Mouse (Mus musculus) naive thymus-derived CD4-positive, alpha-beta T cell, adult 2 months (primary cell): ENCODE measurements around the gene S100a8.
A peak's percentile ranks its signal among the peaks of the same experiment; 100 is the strongest.

Source experiments
- DNase-seq: peaks from one replicate; pipeline ENCODE4 v3.0.0-alpha.2; 2011; ENCODE audit warnings: low read depth

The S100a8 gene

DNA sequence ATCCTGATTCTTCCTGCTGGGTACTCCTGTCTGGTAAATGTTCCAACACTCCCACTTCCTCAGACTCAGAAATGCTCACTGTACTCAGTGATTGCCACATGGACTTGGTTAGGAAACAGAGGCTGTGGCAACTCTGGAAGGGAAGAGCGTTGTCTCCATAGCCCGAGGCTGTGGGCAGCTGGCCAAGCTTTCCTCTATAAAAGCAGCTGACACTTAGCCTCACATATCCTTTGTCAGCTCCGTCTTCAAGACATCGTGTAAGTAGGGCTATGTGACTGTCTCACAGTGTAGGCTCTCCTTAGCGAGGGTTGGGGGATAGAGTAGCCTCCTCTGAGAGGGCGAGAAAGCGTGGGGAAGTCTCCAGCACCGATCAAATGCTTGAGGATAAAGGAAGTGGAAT, at the start of gene S100a8:
Gene S100a8, plus strand, starts transcription at position 133 of the 400 bp plus-strand sequence.
- no peak for DNase-seq

DNA sequence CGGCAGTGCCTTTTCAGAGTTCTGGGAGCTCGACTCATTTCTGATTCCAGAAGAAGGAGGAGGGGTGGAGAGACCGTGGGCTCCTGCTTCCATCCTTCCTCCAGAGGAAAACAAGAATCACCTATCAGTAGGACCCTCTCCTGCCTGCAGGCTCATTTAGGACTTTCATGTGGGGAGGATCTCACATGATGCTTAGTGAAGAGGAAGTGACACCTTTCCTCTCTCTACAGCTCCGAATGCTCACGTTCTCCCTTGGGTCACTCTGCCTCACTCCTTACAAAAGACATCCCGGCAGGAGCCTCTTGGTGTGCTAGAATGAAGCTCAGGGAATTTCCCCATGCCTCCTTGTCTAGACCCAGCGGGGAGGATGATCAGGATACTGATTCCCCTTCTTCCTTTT, 47.2 kb upstream of the S100a8 start:
- DNase-seq: no peak

DNA sequence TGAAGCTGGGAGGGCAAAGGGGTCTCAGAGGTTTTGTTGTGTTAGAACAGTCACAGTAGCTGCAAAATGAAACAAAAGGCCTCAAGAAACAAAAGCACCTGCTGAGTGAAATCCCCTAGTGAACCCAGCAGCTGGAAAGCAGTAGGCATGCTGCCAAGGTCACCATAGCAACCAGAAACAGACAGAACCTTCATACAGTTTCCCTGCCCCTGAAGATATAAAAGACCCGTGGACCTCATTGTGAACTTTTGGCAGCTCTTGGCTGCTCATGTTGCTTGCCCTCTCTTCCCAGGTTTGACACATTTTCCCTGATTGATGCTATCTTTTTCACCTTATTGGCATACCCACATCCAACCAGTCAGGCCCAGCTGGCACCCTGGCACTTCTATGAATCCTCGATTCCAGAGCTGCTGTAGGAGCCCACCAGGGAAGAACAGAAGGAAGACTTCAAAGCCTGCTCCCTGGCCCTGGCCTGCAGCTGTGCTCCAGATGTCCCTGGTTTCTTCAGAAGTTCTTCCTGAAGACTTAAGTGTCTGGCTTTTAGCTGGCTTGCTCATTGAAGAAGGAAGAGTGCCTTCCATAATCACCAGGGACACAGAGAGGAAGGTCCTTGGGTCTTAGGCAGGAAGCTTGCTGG, 45.2 kb upstream of the S100a8 start:
- DNase-seq: peak; percentile 67

DNA sequence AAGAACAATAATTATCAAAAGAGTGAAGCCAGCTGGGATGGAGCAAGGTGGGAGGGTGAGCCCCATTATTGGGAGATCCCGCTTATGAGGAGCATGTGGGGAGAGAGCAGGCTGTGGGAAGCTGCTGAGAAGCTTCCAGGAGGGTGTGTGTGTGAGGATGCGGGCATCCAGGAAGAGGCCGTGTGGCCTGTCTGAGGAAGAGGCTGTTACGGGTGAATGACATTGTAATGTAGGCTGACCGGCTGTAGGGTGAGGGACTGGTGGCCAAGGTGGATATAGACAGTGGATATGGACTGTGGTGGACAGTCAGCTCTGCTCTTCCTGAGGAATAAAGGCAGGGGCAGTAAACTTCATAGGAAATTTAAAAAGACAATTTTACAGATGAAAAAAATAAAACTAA, 43.3 kb upstream of the S100a8 start:
- no peak for DNase-seq

DNA sequence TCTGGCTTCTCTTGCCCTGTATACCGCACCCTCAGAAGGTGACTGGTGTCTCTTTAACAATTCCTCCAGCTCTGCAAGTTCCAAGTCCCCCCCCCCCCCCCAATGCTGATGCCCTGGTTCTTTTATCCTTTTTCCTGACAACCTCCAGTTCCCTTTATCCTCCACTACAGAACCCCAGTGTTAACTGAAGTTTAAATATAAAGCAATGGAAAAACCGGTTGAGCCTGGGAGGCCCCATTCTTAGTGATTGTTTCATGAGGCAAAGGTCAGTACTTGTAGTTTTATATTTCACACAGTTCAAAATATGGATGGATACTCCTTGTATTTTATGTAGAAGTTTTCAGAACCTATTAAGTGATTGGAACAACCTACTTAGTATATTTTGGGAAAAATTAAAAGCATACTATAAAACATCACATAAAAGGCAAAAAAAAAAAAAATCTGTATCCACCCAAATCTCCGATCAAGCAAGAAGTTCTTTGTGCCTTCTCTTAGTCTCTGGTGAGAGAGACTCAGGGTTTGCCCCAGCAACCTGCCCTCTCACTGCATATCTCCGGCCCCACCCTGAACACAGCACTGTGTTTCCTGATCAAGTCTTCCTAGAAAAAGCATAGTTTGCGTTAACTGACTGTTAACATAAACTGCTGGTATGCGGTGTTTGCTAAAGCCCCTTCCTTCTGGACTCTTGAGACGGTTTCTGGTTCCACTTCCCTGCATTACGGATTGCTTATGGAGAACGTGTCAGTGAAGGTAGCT, 42.3 kb upstream of the S100a8 start:
- no peak for DNase-seq

DNA sequence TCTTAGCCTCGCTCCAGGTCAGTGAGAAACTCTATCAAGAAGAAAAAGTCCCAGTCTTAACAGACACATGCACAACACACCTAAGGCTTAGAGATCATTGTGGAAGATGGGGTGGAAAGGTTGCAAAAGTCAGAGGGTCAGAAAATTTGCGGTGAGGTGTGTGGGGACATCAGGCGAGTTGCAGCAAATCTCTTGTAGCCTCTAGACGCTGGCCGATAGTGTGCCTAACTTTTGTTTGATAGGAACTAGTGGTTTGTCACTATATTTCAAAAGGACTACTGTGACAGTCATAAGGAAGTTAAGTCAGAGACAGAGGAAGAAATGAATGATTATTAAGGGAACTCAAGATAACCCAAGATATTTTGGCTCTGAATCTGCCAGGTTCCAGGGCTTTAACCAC, 41.4 kb upstream of the S100a8 start:
- no peak for DNase-seq

DNA sequence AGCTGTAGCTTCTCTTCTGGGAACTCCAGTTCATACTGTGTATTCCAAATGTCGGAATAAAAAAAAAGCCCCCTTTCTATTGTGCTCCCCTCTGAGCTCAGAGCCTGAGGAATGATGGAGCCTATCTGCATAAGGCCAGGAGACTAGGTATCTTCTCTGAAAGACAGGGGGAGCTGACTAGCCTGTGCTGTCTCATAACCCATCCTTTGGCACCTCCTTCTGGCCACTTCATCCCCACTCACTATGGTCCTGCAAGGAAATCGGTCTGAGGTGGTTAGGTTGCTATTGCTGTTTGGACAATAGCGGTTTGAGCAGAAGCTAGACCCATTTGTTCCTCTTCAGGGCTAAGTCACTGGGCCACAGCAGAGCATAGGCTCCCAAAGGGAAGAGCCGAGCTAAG, 41.0 kb upstream of the S100a8 start:
- DNase-seq: no peak

DNA sequence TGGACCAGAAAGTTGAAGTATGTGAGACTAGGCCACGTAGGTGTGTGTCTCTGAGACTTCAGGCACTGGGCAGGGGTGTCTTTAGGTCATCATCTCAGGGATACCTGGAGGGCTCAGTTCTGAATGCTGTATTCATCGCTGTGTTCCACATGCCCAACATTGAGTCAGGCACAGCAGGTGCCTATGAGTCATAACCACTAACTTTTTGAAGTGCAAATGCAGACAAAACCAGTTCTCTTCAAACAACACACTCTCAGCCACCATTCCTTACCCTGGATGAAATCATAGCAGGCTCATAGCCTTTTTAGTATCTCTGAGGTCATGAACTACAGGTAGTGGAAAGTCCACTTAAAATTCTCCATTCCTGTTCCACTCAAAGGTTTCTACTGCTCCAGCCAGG, 39.5 kb upstream of the S100a8 start:
- DNase-seq: no peak

DNA sequence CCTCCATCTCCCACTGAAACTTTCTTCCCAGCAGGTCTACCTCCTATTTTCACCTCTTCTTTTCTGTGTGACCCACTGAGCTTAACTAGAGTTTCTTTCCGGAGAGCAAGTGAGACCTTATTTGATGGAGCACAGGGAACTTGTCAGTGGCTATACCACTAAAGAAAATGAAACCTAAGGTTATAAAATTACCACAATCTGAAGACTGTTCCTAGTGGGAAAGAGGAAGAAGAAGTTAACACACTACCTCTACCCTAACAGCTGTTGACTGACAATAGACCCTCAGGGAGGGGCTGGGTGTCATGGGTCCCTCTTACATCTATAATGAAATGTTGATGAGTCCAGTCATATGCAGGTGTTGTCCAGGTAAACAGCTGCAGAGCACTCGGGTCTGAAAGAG, 36.8 kb upstream of the S100a8 start:
- DNase-seq: no peak

DNA sequence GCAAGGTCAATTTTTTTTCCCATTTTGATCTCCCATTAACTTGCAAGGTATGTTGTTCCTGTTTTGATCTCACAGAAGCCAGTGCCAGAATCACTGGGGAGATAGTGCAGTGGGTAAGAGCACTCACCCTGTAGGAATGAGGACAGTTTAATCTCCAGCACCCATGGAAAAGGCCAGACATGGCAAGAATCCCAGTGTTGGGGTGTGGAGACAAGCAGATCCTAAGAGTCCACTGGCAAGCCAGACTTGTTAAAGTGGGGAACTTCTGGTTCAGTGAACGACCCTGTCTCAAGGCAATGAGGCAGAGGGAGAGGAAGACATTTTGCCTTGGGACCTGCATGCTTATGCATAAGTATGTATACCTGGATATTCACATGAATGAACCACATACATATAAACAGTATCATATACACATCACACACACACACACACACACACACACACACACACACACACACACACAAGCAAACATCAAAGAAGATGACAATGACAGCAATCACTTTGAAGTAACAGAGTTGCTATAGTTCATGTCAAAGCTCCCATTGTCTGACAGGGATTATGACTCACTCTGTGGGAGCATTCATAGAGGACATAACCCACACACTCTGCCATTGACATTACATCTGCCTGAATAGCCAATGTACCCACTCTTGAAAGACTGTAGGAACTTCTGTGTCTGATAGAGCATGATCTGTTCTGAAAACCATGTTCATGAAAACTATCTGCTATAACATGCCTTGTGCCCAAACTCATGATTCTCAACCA, 30.1 kb upstream of the S100a8 start:
- DNase-seq: no peak

DNA sequence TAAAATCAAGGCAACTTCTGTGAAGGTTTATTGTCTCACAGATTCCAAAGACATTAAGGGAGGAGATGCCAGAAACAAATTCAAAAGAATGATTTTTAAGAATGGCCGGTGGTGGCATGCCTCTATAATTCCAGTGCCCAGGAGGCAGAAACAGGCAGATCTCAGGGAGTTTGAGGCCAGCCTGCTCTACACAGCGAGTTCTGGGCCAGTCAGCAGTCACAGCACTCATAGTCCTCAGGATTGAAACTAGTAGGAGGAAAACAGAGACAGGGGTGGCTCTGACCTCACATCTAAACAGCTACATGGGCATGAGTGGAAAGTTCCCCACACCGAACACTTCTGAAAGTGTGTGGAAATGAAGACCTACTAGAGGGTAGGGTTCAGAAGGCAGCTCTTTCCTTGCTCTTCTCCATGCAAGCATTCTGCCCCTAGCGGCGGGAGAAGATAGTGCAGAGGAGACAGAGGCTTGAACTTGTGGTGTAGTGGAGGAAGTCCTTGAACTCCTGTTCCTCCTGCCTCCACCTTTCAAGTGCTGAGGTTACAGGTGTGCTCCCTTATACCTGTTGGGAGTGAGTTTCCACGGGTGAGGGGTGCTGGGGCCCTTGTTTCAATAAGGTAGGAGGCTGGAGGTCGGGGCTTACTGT, 29.1 kb upstream of the S100a8 start:
- DNase-seq: peak; percentile 73

DNA sequence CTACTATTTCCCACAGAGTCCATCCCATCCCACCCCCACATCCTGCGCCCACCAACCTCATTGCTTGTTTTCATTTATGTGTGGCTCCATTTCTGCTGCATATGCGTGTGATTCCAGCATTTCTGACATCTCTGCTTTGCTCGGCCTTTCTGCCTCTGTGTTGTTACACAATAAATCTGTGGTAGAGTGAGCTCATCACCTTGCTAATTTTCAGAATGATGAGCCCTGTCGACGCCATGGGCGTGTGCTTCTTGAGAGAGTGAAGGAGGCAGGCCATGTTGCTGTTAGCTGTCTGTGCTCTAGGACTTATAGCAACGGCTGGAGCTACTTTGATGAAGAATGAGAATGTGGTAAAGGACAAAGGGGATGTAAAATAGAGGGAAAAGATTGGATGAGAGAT, 27.8 kb upstream of the S100a8 start:
- DNase-seq: no peak

DNA sequence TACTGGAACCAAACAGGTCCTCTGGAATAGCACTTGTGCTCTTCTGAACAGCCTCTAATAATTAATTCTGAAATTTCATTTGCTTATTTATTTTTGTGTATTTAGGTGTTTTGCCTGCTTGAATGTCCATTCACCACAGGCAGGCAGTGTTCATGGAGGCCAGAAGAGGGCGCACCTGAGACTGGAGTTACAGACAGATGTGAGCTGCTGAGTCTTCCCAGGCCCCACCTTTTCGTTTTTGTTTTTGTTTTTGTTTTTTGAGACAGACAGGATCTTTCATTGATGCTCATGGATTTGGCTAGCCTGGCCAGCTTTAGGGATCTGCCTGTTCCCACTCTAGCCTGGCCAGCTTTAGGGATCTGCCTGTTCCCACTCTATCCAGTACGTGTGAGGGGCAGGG, 24.6 kb upstream of the S100a8 start:
- DNase-seq: peak; percentile 53

DNA sequence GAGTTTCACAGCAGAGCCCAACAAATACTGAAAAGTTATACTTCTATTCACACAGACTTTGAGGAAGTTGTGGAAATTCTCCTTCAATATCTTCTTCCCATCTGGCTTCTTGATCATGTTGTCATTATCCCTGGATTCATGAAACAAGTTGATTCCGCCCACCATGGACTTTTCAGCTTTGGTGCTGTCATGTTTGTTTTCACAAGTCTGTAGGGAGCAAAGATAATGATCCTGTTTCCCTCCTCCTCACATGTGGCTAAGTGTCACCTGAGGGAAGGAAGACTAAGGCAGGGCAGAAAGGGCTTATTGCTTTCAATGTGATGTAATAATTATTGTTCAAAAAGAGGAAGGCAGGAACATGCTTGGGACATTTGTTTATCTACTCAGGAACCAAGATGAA, 21.5 kb upstream of the S100a8 start:
- DNase-seq: no peak

DNA sequence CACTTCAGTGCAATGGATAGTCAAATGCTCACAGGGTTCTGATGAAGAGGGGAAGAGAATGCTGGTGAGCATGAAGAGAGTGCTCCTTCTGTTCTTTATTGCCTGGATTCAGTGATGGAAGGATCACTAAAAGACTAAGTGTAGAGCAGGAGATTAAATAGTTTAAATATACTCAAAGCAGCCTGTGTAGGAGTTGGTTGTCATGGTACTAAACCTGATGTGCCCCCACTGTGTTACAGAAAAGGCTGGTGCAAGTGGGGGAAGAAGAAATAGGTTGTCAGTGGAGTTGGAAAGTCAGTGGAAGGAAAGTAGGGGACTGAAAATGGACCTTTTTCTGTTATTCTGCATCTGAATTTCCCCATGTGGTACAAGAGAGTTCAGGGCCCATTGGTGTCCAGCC, 19.8 kb upstream of the S100a8 start:
- DNase-seq: no peak

DNA sequence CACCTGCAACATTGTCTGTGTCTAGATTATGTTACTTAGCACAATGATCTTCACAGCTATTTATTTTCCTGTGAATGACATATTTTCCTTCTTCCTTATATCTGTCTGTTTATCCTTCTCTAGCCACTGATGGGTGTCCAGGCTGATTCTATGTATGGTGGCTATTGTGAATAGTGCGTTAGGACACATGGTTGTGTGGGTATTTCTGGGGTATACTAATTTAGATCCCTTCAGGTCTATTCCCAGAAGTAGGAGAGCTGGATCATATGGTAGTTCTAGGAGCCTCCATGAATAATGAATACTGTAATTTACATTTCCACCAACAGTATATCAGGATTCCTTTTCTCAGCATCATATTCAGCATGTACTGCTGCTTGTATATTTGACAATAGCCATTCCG, 18.9 kb upstream of the S100a8 start:
- no peak for DNase-seq

DNA sequence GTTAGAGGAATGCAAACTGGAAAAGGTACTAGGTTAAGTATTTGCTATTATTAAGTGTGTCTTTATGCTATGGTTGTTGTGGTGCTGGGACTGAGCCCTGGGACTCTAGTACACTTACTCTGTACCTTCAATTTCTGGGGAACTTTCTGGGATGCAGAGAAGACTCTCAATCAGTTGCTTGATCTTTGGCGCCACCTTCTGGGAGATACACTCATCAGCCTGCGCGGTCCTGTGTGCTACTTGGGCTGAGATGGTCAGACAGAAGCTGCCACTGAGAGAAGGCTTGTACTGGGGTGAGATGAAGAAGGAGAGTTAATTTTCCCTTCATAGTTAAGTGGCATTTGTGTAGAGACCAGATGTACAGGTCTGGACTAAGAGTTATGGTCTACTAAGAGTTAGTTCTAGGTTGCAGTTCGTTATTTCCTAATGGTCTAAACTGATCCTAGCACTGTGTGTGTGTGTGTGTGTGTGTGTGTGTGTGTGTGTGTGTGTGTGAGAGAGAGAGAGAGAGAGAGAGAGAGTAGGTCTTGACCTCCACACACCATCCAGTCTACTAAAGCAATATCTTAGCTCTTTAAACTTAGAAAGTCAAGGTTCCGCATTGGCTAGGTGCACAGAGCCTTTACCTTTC, 15.8 kb upstream of the S100a8 start:
- DNase-seq: peak; percentile 67

DNA sequence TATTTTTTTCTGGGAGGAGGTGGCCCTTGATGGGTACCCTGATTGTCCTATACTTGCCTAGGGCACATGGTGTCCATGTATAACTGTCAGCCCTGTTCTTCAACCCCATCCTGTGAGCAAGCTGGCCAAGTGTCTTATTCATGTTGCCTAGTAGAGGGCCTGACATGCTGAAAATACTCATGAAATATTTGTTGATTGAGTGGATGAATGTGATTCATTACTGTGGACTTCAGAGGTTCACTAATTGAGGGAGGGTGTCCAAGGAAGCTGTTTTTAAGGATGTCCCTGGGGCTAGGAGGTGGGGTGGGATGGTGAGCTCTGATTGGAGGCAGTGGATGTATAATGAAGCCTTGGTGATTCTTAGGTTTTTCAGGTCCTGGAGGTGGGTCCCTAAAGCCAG, 15.1 kb upstream of the S100a8 start, which contains the start of gene S100a7a:
Gene S100a7a, plus strand, starts transcription at position 301 of the 400 bp plus-strand sequence.
- DNase-seq: no peak

DNA sequence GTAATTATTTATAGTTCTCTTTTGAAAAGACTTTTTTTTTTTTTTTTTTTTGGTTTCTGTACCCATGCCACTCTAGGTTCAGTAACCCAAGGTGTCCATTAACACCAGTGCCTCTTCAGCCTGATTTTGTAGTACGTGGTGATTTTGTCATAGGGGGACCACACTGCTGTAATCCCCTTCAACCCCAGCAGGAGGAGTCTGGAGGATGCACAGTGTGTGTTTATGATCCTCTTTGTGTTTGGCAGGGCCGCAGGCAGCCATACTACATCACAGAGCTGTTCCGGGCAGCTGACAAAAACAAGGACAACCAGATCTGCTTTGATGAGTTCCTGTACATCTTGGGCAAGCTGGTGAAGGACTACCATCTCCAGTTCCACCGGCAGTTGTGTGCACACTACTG, 11.4 kb upstream of the S100a8 start:
- no peak for DNase-seq

DNA sequence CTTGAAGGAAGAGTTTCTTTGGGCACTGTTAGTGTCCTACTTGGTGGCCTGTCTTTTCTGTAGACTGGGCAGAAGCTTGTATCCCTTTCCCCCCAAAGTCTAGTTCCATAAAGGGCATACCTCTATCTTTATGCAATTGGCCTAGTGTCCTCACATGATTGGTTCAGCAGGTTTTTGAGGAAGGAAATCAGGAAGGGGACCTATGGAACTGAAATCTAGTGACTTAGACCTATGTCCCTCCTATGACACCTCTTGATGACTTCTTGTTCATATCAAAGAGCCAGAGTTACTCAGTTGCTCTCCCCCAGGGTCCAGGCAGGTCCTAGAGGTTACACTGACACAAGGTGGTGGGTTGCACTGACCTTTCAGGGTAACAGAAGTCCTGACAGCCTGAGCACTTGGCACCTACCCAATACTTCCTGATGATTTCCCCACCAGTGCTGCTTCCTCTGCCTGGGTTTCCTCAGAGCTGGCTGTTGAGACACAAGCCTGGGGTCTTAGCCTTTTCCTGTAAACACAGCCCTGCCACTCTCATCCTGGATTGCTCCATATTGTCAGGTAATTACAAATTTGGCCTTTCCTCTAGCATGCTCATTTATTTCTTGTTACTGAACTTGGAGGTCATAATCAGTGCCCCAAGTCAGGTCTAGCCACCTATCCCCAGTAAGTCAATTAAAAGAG, 9.3 kb upstream of the S100a8 start:
- DNase-seq: no peak

DNA sequence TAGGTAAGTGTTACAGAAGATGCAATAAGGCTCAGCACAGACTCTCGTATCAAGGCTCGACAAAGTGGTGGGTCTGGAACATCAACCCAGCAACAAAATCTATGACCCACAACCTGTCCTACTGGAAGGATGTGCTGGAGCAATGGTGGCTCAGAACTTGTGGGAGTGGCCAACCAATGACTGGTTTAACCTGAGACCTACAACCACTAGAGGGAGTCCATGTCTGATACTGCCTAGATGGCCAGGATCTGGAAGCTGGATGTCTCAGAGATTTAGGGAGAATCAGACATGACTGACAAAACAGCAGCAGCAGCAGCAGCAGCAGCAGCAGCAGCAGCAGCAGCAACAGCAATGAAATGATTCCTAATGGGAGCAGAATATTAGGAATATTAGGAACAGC, 4.6 kb upstream of the S100a8 start:
- DNase-seq: no peak

DNA sequence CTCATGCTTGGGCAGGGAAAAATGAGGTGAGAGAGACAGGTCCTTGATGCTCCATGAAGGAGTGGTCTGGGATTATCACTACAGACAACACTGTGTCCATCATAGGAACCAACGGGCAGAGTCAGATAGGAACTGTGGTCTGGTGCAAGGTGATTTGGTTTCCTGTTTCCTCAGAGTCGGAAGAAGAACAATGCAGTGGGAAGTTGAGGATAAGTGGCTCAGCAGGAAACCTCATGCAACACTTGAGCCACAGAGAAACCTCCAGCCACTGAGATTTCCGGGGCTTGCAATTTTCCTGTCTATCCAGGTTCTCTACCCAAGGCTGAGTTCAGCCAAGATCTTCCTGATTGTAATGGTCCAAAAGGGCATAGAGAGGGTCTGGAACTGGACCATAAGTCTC, 9.9 kb downstream of the S100a8 start:
- DNase-seq: no peak
